Mouse (Mus musculus): ENCODE data around the gene Nlgn2. TPM values are rescaled to one million over a fixed set of nuclear protein-coding genes. Genes with fewer than 3 reads are reported as not detected.
A peak's percentile ranks its signal among the peaks of the same experiment; 100 is the strongest.

Nlgn2 gene
- total and polyA plus RNA-seq, 3 experiments, result 20.3 to 43.3 (median 29.8) TPM

GRCm38 (mm10) chr11:69802648-69803105, 34.9 kb downstream of the Nlgn2 start:
- TF ChIP-seq TAL1 (IDR thresholded peaks at IDR 0.05; ENCODE audit: low read length) (no peak), UBTF (IDR thresholded peaks at IDR 0.05; ENCODE audit: borderline replicate concordance, insufficient read depth, low read depth, low read length) (peak; percentile 92; the same call in 1 of the 2 replicates), ZKSCAN1 (IDR thresholded peaks at IDR 0.05; ENCODE audit: low read depth, low read length) (no peak), POLR2A (IDR thresholded peaks at IDR 0.05; ENCODE audit: control insufficient read depth in 1 of 2, insufficient read depth in 1 of 2, low read depth in 1 of 2, low read length in 2 of 2, poor library complexity in 1 of 2) (peak; percentile 50 to 56; a peak in 2 of 4 replicates), RCOR1 (IDR thresholded peaks at IDR 0.05; ENCODE audit: low read depth, low read length) (no peak), GABPA (IDR thresholded peaks at IDR 0.05; ENCODE audit: low read depth, low read length) (0 out of 2 replicates have a peak, but pooled peaks have one; percentile 9), CHD2 (IDR thresholded peaks at IDR 0.05; ENCODE audit: low read length) (no peak; the same call in 1 of the 2 replicates), ELF1 (IDR thresholded peaks at IDR 0.05; ENCODE audit: low read depth, low read length) (no peak), ZMIZ1 (IDR thresholded peaks at IDR 0.05; ENCODE audit: low read depth, low read length) (peak; percentile 86), MAX (IDR thresholded peaks at IDR 0.05; ENCODE audit: low read length) (0 out of 2 replicates have a peak, but pooled peaks have one; percentile 18), MXI1 (IDR thresholded peaks at IDR 0.05; ENCODE audit: low read depth, low read length) (peak; percentile 78), ZNF384 (IDR thresholded peaks at IDR 0.05; ENCODE audit: low read depth, low read length) (no peak), SMC3 (IDR thresholded peaks at IDR 0.05; ENCODE audit: low read depth, low read length) (no peak), ETS1 (IDR thresholded peaks at IDR 0.05; ENCODE audit: low read depth, low read length) (peak; percentile 3; the same call in 1 of the 2 replicates), SIN3A (IDR thresholded peaks at IDR 0.05; ENCODE audit: low read length) (peak; percentile 35; the same call in 1 of the 2 replicates), HCFC1 (IDR thresholded peaks at IDR 0.05; ENCODE audit: low read depth, low read length) (peak; percentile 63; the same call in 1 of the 2 replicates), NELFE (IDR thresholded peaks at IDR 0.05; ENCODE audit: low read depth, low read length) (peak; percentile 53), POLR2AphosphoS2 (IDR thresholded peaks at IDR 0.05; ENCODE audit: low read length) (peak; percentile 73), MAZ (IDR thresholded peaks at IDR 0.05; ENCODE audit: low read depth, low read length) (peak; percentile 97), TCF12 (IDR thresholded peaks at IDR 0.05; ENCODE audit: low read depth, low read length) (peak; percentile 49; the same call in 1 of the 2 replicates)
- DNase-seq (ENCODE audit: low read depth, low spot score), result peak; percentile 93
- Histone ChIP-seq H3K36me3 (ENCODE audit: control insufficient read depth in 1 of 2, insufficient read depth in 2 of 2, low read length in 2 of 2) (peaks cover 0 to 8% of the 10 kb centered on the region in 2 experiments; a peak in 2 of 4 replicates), H3K27ac (ENCODE audit: control insufficient read depth, low read depth, low read length) (peak overlapping the region; percentile 27; the same call in 1 of the 2 replicates), H3K79me2 (ENCODE audit: control insufficient read depth, insufficient read depth, low read length, poor library complexity) (peaks cover 8% of the 10 kb centered on the region; the same call in 1 of the 2 replicates), H3K4me1 (ENCODE audit: control insufficient read depth in 1 of 2, insufficient read depth in 2 of 2, low read length in 2 of 2) (peaks cover 5 to 19% of the 10 kb centered on the region in 2 experiments; a peak in 3 of 4 replicates), H3K9me3 (replicated peaks; ENCODE audit: insufficient read depth, low read length) (no peaks in the 10 kb centered on the region), H3K4me3 (ENCODE audit: control insufficient read depth in 1 of 2, insufficient read depth in 1 of 2, low read depth in 2 of 2, low read length in 2 of 2) (peak overlapping the region; percentile 70 to 89), H3K27me3 (ENCODE audit: control insufficient read depth in 1 of 2, insufficient read depth in 2 of 2, low read length in 2 of 2) (no peaks in the 10 kb centered on the region), H3K9ac (ENCODE audit: control insufficient read depth, low read depth, low read length, poor library complexity, severe bottlenecking) (peak overlapping the region; percentile 78)
